Mouse (Mus musculus) hindbrain, embryonic 13.5 days (tissue): ENCODE data around the gene Pdia5. TPM values are rescaled to one million over a fixed set of nuclear protein-coding genes. Genes with fewer than 3 reads are reported as not detected.

Experiments used
- ATAC-seq: fragments of 200-750 bp; cut with Nextera tagmentation; 2 replicates; pipeline ENCODE4 v1.8.0; 2017; ENCODE audit warnings: moderate TSS enrichment; ENCODE audit not compliant: low FRiP score
- H3K27ac ChIP-seq: fragments of 300-500 bp; sonication (generic); 2 replicates; pipeline ENCODE4 v1.5.1; 2015; ENCODE audit warnings: inconsistent platforms, mild to moderate bottlenecking, moderate library complexity
- H3K27me3 ChIP-seq: fragments of 300-500 bp; sonication (generic); 2 replicates; pipeline ENCODE4 v1.6.1; 2015; ENCODE audit warnings: mild to moderate bottlenecking, inconsistent platforms
- H3K36me3 ChIP-seq: fragments of 300-500 bp; sonication (generic); 2 replicates; pipeline ENCODE4 v1.6.1; 2015; ENCODE audit warnings: mild to moderate bottlenecking, inconsistent platforms
- H3K4me1 ChIP-seq: fragments of 300-500 bp; sonication (generic); replicated peaks from 2 replicates; pipeline ENCODE4 v1.6.1; 2015; ENCODE audit warnings: inconsistent platforms
- H3K4me2 ChIP-seq: fragments of 300-500 bp; sonication (generic); 2 replicates; pipeline ENCODE4 v1.6.1; 2015; ENCODE audit warnings: inconsistent platforms, mild to moderate bottlenecking, moderate library complexity
- H3K4me3 ChIP-seq: fragments of 300-500 bp; sonication (generic); 2 replicates; pipeline ENCODE4 v1.5.1; 2015; ENCODE audit warnings: mild to moderate bottlenecking, inconsistent platforms
- H3K9ac ChIP-seq: fragments of 300-500 bp; sonication (generic); 2 replicates; pipeline ENCODE4 v1.6.1; 2015; ENCODE audit warnings: mild to moderate bottlenecking, inconsistent platforms
- H3K9me3 ChIP-seq: fragments of 300-500 bp; sonication (generic); 2 replicates; pipeline ENCODE4 v1.6.1; 2016; ENCODE audit warnings: inconsistent platforms
- WGBS: fragments of 180-500 bp; shearing (Covaris S2); methylation state at CpG from one replicate; pipeline ENCODE4 v1.1.7; 2015; 5-methylcytosine and 5-hydroxymethylcytosine counted together
- polyA plus RNA-seq: library from polyadenylated mRNA; unstranded; fragments of >200 nt; fragmentation: Nextera tagmentation; extraction: Ambion mirVana; gene quantifications from 2 replicates; pipeline ENCODE4 v1.2.1, GENCODE M21; 2015

The Pdia5 gene
- polyA plus RNA-seq, 1 experiment from 2014 or later, result 17.1 TPM

DNA sequence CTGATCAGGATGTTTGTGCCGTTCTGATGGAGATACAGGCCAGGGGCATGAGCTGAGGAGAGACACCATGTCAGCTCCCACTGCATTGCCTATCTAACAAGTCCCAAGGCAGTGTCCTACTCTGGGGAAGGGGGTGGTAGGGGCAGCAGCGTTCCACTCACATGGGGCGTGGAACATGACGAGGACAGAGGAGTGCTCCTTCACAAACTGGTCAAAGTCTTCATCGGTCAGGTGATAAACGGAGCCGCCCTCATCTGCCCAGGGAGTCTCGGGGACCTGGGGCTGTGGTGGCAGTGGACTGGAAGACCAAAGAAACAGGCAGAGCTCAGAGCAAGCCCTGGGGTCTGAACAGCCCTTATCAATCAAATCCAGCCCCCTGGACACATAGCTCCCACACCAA, 68.0 kb downstream of the Pdia5 start:
- Histone ChIP-seq H3K27ac (no peak overlapping the region), H3K9me3 (no peaks in the 10 kb centered on the region), H3K4me2 (no peak overlapping the region), H3K9ac (no peak overlapping the region), H3K36me3 (no peaks in the 10 kb centered on the region), H3K4me1 (peaks cover 14% of the 10 kb centered on the region), H3K27me3 (no peaks in the 10 kb centered on the region), H3K4me3 (no peak overlapping the region)
- 87% methylated on average over 8 of the region's 8 CpGs for WGBS
- ATAC-seq, result no peak

DNA sequence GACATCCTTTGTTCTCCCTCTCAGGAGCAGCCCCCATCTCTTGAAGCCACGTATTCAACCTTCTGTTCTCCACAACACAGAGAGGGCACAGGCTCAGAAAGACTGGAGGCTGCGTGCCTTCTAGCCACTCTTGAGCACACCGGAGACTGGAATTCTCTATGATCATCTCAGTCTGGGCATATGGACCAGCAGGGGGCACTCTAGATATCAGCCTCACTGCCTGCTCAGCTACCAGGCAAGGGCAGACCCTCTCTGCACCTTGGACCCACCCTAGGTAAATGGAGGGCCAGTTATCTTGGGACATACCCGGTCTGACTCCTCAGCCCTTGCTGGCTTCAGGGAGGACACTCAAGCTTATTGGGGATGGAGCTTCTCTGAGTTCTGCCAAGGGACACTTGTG, 68.5 kb downstream of the Pdia5 start:
- WGBS, result 74% methylated on average over 4 of the region's 4 CpGs
- no peaks in the 10 kb centered on the region for H3K9me3 ChIP-seq
- peaks cover 14% of the 10 kb centered on the region for H3K4me1 ChIP-seq
- H3K4me2 ChIP-seq, result no peak overlapping the region
- H3K27ac ChIP-seq, result no peak overlapping the region
- H3K4me3 ChIP-seq, result no peak overlapping the region
- H3K27me3 ChIP-seq, result no peaks in the 10 kb centered on the region
- H3K36me3 ChIP-seq, result no peaks in the 10 kb centered on the region
- no peak for ATAC-seq
- no peak overlapping the region for H3K9ac ChIP-seq

DNA sequence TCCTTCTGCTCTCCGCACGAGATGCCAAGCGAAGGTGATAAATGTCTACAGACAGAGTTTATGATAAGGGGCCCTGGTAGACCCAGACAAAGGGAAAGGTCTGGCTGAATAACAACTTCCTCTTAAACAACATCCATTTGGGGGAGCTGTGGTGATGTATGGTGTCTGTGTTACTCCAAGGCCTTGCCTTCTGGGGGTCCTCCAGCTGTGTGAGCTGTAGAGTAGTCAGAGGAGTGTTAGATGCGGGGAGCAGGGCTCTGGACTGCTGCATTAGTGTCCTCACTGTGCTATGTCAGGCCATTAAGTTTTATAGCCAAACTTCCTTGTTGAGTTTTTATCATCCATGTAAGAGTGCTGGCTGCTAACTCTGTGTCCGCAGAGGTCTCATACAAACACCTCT, 76.1 kb downstream of the Pdia5 start:
- 87% methylated on average over 5 of the region's 5 CpGs for WGBS
- Histone ChIP-seq H3K4me2 (no peak overlapping the region), H3K9ac (no peak overlapping the region), H3K36me3 (no peaks in the 10 kb centered on the region), H3K4me1 (no peaks in the 10 kb centered on the region), H3K27me3 (no peaks in the 10 kb centered on the region), H3K9me3 (no peaks in the 10 kb centered on the region), H3K4me3 (no peak overlapping the region), H3K27ac (no peak overlapping the region)
- ATAC-seq, result no peak

DNA sequence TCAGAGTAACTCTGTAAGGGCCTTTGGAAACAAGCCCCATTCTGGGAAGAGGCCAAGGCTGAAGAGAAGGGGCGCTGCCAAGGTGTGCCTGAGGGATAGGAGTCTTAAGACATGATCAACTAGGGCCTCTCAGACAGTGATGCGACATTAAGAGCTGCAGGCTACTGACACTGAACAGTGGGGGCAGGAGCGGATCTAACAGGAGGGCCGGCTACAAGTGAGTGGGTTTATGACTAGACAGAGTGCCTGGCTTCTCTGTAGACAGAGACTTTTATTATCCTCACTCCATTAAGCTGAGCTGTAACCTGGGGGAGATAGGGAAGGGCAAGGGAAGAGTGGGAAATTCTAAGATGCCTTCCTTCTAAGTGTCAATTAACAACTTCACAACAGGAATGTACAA, 84.0 kb downstream of the Pdia5 start:
- peaks cover 4% of the 10 kb centered on the region; the same call in 1 of the 2 replicates for H3K36me3 ChIP-seq
- H3K27ac ChIP-seq, result no peak overlapping the region
- no peak overlapping the region for H3K9ac ChIP-seq
- 0 out of 2 replicates have a peak, but pooled peaks have one; percentile 39 for ATAC-seq
- H3K9me3 ChIP-seq, result no peaks in the 10 kb centered on the region
- peaks cover 10% of the 10 kb centered on the region; the same call in 1 of the 2 replicates for H3K4me1 ChIP-seq
- no peak overlapping the region for H3K4me3 ChIP-seq
- 63% methylated on average over 4 of the region's 4 CpGs for WGBS
- no peaks in the 10 kb centered on the region for H3K27me3 ChIP-seq
- no peak overlapping the region for H3K4me2 ChIP-seq

DNA sequence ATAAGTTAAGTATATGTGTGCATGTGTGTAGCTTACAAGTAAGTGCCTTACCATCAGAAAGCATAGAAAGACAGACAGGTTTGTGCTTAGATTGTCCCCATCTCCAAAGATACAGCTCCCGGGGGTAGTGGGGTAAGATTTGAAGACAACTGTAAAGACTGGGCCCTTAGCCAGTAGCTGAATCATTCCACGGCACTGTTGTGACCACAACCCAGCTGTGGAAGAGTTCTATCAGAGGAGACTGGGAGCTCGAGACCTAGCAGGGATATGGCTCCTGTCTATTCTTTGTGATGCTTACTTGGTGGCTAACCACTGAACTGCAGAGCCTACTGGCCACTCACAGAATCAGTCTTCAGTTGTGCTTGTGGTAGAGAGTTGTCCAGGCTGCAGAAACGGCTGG, 84.5 kb downstream of the Pdia5 start:
- no peak overlapping the region for H3K4me2 ChIP-seq
- H3K36me3 ChIP-seq, result peaks cover 4% of the 10 kb centered on the region; the same call in 1 of the 2 replicates
- no peaks in the 10 kb centered on the region for H3K9me3 ChIP-seq
- 89% methylated on average over 4 of the region's 4 CpGs for WGBS
- no peak for ATAC-seq
- peaks cover 10% of the 10 kb centered on the region; the same call in 1 of the 2 replicates for H3K4me1 ChIP-seq
- H3K9ac ChIP-seq, result no peak overlapping the region
- no peak overlapping the region for H3K4me3 ChIP-seq
- no peak overlapping the region for H3K27ac ChIP-seq
- no peaks in the 10 kb centered on the region for H3K27me3 ChIP-seq

DNA sequence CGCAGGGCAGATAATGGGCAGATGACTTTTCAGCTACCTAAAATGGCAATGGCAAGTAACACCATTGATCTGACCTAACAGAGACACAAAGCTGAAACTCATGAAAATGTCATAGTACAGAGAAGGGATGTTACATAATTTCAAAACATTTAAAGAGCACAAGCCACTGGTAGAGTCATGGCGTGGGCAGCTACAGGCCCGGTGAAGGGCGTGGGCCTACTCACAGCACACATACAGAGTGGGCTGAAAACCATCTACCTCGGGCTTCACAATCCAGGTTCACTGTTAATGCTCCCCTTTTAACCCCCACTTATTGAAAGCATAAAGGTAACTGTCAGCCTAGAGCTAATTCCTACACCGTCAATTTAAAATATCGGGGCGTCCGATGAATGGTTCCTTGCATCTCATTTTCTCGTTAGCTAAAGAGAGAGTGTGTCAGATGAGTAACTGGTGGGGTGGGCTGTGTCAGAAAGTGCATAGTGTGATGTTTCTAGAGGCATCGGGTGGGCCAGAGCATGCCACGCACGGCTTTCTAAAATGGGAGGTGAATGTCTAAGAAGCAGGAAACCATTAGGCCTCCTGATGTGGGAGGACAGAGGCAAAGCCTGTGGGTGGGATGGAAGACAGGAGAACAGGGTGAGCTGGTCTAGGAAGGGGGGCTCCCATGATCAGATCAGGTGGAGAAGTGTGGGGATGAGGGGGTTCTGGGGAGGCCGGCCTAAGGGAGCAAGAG, 85.2 kb downstream of the Pdia5 start:
- Histone ChIP-seq H3K4me1 (peaks cover 10% of the 10 kb centered on the region; the same call in 1 of the 2 replicates), H3K4me2 (no peak overlapping the region), H3K36me3 (peaks cover 4% of the 10 kb centered on the region; the same call in 1 of the 2 replicates), H3K27me3 (no peaks in the 10 kb centered on the region), H3K9me3 (no peaks in the 10 kb centered on the region), H3K9ac (no peak overlapping the region), H3K27ac (no peak overlapping the region), H3K4me3 (no peak overlapping the region)
- WGBS, result 89% methylated on average over 14 of the region's 14 CpGs
- no peak for ATAC-seq

DNA sequence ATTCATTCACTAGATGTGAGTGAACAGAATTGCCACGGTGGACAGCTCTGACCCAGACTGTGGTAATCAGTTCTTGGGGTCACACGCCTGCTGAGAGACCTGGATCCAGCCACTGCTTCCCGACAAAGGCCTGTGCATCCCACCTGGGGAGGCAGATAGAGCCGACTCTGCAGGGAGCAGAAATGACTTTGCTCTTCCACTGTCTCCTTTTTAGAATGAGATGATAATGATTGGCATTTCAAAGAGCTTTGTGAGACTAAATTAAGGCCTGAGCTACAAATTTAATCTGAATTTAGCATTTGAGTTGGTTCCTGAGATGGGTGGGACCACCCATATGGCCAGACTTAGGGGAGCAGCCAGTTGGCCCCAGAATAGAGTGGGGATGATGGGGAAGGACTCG, 85.8 kb downstream of the Pdia5 start:
- Histone ChIP-seq H3K36me3 (peaks cover 4% of the 10 kb centered on the region; the same call in 1 of the 2 replicates), H3K27me3 (no peaks in the 10 kb centered on the region), H3K4me3 (no peak overlapping the region), H3K4me2 (no peak overlapping the region), H3K9ac (no peak overlapping the region), H3K4me1 (peaks cover 10% of the 10 kb centered on the region; the same call in 1 of the 2 replicates), H3K27ac (no peak overlapping the region), H3K9me3 (no peaks in the 10 kb centered on the region)
- no peak for ATAC-seq
- WGBS, result 47% methylated on average over 5 of the region's 5 CpGs

DNA sequence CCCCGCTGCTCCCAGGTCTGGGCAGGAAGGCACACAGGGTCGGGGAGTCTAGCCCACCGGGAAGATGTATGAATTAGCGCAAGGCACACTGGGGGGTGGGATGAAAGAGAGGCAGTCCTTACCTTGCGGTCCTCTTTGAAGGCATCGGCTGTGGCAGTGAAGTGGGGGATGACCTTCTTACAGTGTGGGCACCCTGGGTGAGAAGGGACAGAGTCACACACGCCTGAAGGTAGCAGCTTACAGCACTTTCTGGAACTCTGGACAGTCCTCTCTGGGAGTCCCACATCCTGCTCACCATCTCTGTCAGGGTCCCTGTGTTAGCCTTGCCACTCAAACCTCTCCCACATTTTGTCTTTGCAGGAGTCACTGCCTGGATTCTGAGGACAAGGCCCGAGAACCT, 86.8 kb downstream of the Pdia5 start:
- Histone ChIP-seq H3K9me3 (no peaks in the 10 kb centered on the region), H3K27me3 (no peaks in the 10 kb centered on the region), H3K9ac (no peak overlapping the region), H3K27ac (no peak overlapping the region), H3K36me3 (peaks cover 4% of the 10 kb centered on the region; the same call in 1 of the 2 replicates), H3K4me2 (no peak overlapping the region), H3K4me3 (no peak overlapping the region), H3K4me1 (peaks cover 10% of the 10 kb centered on the region; the same call in 1 of the 2 replicates)
- 90% methylated on average over 8 of the region's 8 CpGs for WGBS
- ATAC-seq, result no peak

DNA sequence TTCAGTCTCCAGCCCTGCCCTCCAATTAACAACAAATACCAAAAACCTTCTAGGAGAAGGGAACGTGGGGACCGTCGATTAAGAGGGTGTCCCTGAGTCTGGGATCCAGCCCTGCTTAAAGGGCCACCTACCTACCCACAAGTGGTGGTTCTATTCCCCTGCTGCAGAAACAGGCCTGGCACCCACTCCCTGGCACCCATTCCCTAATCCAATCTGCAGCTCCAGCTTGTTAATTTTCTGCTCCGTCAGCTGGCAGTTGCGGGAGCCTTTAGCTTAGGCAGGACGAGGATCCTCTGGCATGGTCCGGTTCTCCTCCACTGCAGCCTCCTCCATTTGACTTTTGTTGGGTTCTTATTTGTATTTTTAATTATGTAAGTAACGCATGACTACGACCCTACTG, 87.3 kb downstream of the Pdia5 start:
- Histone ChIP-seq H3K4me1 (peaks cover 10% of the 10 kb centered on the region; the same call in 1 of the 2 replicates), H3K27me3 (no peaks in the 10 kb centered on the region), H3K36me3 (peaks cover 4% of the 10 kb centered on the region; the same call in 1 of the 2 replicates), H3K9ac (no peak overlapping the region), H3K27ac (no peak overlapping the region), H3K4me2 (no peak overlapping the region), H3K4me3 (no peak overlapping the region), H3K9me3 (no peaks in the 10 kb centered on the region)
- no peak for ATAC-seq
- WGBS, result 93% methylated on average over 9 of the region's 9 CpGs

DNA sequence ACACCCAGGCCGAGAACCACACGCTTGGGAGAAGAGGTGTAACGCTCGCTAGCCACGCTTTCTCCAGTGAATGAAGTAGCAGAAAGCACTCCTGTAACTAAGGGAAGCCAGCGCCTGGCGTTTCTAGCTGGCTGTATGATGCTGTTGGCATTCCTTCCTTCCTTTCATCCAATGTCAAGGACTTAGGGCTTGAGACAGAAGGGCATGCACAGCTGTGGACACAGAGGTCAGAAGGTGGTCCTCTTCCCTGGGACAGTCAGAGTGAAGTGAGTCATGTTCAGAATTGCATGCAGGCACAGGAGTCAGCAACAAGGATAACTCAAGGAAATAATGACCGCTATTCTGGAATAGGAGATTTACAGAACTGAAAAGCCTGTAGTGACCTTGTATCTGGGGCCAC, 97.9 kb downstream of the Pdia5 start:
- H3K9ac ChIP-seq, result no peak overlapping the region
- no peak overlapping the region for H3K4me3 ChIP-seq
- 85% methylated on average over 8 of the region's 8 CpGs for WGBS
- H3K4me1 ChIP-seq, result no peaks in the 10 kb centered on the region
- H3K27ac ChIP-seq, result no peak overlapping the region
- H3K4me2 ChIP-seq, result no peak overlapping the region
- ATAC-seq, result no peak
- no peaks in the 10 kb centered on the region for H3K27me3 ChIP-seq
- H3K36me3 ChIP-seq, result peaks cover 10% of the 10 kb centered on the region
- no peaks in the 10 kb centered on the region for H3K9me3 ChIP-seq

DNA sequence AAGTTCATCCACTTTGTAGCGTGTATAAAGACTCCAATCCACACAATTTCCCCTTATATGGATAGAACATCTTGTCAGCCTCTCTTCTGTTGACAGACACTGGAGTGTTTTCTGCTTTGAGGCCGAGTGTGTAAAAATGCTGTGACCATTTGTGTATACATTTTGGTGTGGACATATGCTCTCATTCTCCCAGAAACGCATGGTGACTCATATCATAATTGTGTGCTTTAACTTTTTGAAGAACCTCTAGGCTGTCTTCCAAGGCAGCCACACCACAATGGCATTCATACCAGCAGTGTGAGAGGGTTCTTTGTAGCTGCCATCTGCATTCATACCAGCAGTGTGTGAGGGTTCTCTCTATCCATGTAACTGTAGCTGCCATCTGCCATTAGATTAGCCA, 105.0 kb downstream of the Pdia5 start:
- Histone ChIP-seq H3K4me1 (no peaks in the 10 kb centered on the region), H3K36me3 (no peaks in the 10 kb centered on the region), H3K9me3 (no peaks in the 10 kb centered on the region), H3K9ac (no peak overlapping the region), H3K4me2 (no peak overlapping the region), H3K27me3 (no peaks in the 10 kb centered on the region), H3K4me3 (no peak overlapping the region), H3K27ac (no peak overlapping the region)
- WGBS, result 90% methylated on average over 3 of the region's 3 CpGs
- ATAC-seq, result no peak

DNA sequence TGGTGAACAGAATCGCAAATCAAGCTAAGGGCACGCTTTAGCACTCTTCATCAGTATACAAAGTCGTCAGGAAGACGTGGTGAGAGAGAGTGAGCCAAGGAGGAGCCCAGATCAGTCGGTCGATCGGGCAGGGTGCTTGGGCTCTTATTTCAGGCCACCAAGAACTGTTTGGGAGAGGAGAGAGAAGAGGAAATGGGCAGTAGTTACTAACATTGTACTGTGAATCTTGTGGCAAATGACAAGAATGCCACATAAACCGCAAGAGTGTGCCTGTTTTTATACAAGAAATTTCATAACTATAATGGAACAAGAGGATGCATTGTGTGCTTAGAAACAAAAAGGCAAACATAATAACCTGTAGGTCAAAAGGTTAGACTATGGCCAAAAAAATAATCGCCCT, 110.6 kb downstream of the Pdia5 start:
- 86% methylated on average over 9 of the region's 9 CpGs for WGBS
- H3K27ac ChIP-seq, result no peak overlapping the region

DNA sequence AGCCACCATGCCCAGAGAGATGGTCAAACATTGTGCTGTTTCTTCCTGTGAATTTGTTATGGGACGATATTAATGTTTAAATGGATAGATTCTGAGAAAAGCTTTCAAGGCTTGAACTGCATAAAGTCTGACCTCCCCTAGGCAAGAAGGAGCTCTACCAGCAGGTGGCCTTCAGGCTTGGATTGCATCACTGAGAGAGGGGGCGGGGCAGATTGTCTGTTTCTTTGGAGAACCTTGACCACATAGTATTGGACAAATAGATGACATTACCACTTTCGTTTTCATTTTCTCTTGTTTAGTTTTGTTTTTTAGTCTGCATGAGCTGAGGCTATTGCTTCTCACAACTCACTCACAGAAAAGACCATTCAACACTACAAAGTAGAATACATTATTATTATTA, 111.3 kb downstream of the Pdia5 start:
- Histone ChIP-seq H3K27me3 (no peaks in the 10 kb centered on the region), H3K9ac (no peak overlapping the region), H3K4me3 (no peak overlapping the region), H3K36me3 (no peaks in the 10 kb centered on the region), H3K4me1 (no peaks in the 10 kb centered on the region), H3K4me2 (no peak overlapping the region), H3K9me3 (no peaks in the 10 kb centered on the region), H3K27ac (no peak overlapping the region)
- WGBS, result 89% methylated on average over 3 of the region's 3 CpGs
- no peak for ATAC-seq

More for the DNA sequence above, 110.6 kb downstream of the Pdia5 start:
- Histone ChIP-seq H3K9ac (no peak overlapping the region), H3K36me3 (no peaks in the 10 kb centered on the region), H3K4me3 (no peak overlapping the region), H3K27me3 (no peaks in the 10 kb centered on the region), H3K4me2 (no peak overlapping the region), H3K4me1 (no peaks in the 10 kb centered on the region), H3K9me3 (no peaks in the 10 kb centered on the region)
- ATAC-seq, result no peak
